Mouse (Mus musculus) olfactory bulb, adult 2 months (tissue): ENCODE data around the gene Gm20219.

Source experiments
- CTCF ChIP-seq: fragments of 200-500 bp; IDR thresholded peaks from 2 replicates; pipeline ENCODE4 v1.5.1; 2012; ENCODE audit warnings: low read depth, mild to moderate bottlenecking, low read length, moderate library complexity; ENCODE audit not compliant: insufficient read depth
- POLR2A ChIP-seq: fragments of 200-500 bp; IDR thresholded peaks from 2 replicates; pipeline ENCODE4 v1.6.1; 2012; ENCODE audit warnings: mild to moderate bottlenecking, low read depth, low read length, moderate library complexity; ENCODE audit not compliant: insufficient read depth

DNA sequence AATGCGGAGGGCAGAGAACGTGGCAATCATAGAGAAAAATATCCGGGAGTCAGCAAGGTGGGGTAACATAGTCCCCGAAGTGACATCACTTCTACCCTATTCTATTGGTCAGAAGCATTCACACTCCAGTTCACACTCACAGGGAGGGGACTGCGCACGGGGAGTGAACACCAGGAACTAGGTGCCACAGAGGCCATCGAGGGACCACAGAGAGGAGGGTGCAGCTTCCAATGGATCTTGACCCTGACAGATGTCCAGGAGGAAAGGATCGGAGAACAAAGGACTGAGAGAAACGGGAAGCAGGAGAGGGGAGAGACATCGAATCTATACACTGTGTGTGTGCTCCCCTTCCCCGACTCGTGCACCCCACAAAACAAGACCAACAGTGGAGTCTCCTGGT lies 39.3 kb downstream of the Gm20219 start:
- TF ChIP-seq CTCF (no peak), POLR2A (no peak)
